Mouse (Mus musculus) left cerebral cortex, adult 8-10 months (tissue): ENCODE results near the gene Strbp. TPM values are rescaled to one million over a fixed set of nuclear protein-coding genes. Genes with fewer than 3 reads are reported as not detected.

Source experiments
- microRNA-seq, 2 experiments: library from miRNA; unstranded; fragments of <30 nt; microRNA quantifications; one replicate each; pipeline ENCODE4 v1.2.0; 2022
- total RNA-seq, 4 experiments: library from RNA; stranded (reverse); gene quantifications; 2 replicates each; pipeline ENCODE4 v1.2.4; 2022

Gene Strbp
- total RNA-seq, 4 experiments from 2014 or later = 285 to 339 (median 298) TPM

Small RNA genes lying within 50 kb of the gene (microRNA-seq; reads per million reads assigned to microRNA genes)
- gene Mir5128 = 0 reads per million in 2 experiments

Other genes starting within 250 kb of the Strbp start
- 1 to 10 TPM; 5.3 to 6.6 (median 6.3) TPM for gene Gpr21, start 187.5 kb downstream of the Strbp start, total RNA-seq
- gene Crb2, start 72.4 kb upstream of the Strbp start, total RNA-seq = 1 to 10 TPM; 3.1 to 5.0 (median 4.3) TPM